Mouse (Mus musculus) cortical plate, adult 2 months (tissue): ENCODE results near the gene Arhgap40.

Experiments
- CTCF ChIP-seq: fragments of 200-500 bp; IDR thresholded peaks from 2 replicates; pipeline ENCODE4 v1.5.1; 2011; ENCODE audit warnings: mild to moderate bottlenecking, control low read depth, low read length; ENCODE audit not compliant: insufficient read depth; ENCODE audit errors: extremely low read depth
- POLR2A ChIP-seq: fragments of 200-500 bp; IDR thresholded peaks from 2 replicates; pipeline ENCODE4 v1.6.1; 2011; ENCODE audit warnings: mild to moderate bottlenecking, low read length, control low read depth; ENCODE audit not compliant: insufficient read depth; ENCODE audit errors: extremely low read depth

DNA sequence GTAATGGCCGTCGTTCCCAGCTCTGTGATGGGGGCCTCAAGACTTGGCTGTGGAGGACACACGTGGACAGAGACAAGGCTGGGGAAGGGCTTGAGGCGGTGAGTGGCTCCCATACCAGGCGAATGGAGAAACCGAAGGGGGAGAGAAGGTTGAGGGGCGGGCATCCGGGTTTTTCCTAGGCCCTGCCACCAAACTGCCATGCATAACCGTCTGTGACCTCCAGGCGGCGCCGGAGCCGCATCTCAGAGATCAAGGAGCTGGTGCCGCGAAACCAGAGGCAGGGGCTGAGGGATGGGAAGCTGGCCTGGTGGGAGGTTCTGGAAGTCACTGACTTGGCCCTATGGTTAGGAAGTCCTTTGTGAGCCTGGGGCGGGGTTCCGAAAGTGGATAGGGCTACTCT, 34.2 kb downstream of the Arhgap40 start:
- TF ChIP-seq POLR2A, result no peak
- peak; percentile 71 for TF ChIP-seq CTCF
